Mouse (Mus musculus) kidney, adult 2 months (tissue): Measurements from ENCODE around the gene Ppp1r36. TPM values are rescaled to one million over a fixed set of nuclear protein-coding genes. Genes with fewer than 3 reads are reported as not detected.

Source experiments
- DNase-seq: peaks from one replicate; pipeline ENCODE4 v3.0.0; 2021
- H3K27ac ChIP-seq: fragments of 200-500 bp; 2 replicates; pipeline ENCODE4 v1.5.1; 2012; ENCODE audit warnings: low read depth, low read length, control low read depth, inconsistent platforms; ENCODE audit not compliant: insufficient read depth
- H3K27me3 ChIP-seq: fragments of 200-500 bp; replicated peaks from 2 replicates; pipeline ENCODE4 v1.6.1; 2012; ENCODE audit warnings: mild to moderate bottlenecking, moderate library complexity, low read length, inconsistent platforms; ENCODE audit not compliant: control insufficient read depth, insufficient read depth
- H3K36me3 ChIP-seq: fragments of 200-500 bp; 2 replicates; pipeline ENCODE4 v1.6.1; 2012; ENCODE audit warnings: mild to moderate bottlenecking, moderate library complexity, low read length, inconsistent platforms; ENCODE audit not compliant: control insufficient read depth, insufficient read depth
- H3K4me1 ChIP-seq: fragments of 200-500 bp; 2 replicates; pipeline ENCODE4 v1.6.1; 2011; ENCODE audit warnings: low read length; ENCODE audit not compliant: control insufficient read depth, insufficient read depth
- H3K4me3 ChIP-seq: fragments of 200-500 bp; 2 replicates; pipeline ENCODE4 v1.5.1; 2011; ENCODE audit warnings: mild to moderate bottlenecking, low read depth, low read length, control low read depth; ENCODE audit not compliant: insufficient read depth
- CTCF ChIP-seq: fragments of 200-500 bp; conservative IDR thresholded peaks from 2 replicates; pipeline ENCODE4 v1.5.1; 2011; ENCODE audit warnings: low read depth, mild to moderate bottlenecking, control low read depth, low read length, moderate library complexity, mixed read lengths; ENCODE audit not compliant: insufficient read depth, insufficient read length
- POLR2A ChIP-seq: fragments of 200-500 bp; IDR thresholded peaks from one replicate; pipeline ENCODE4 v1.6.1; 2011; ENCODE audit warnings: low read depth, low read length, control low read depth
- WGBS: fragments of 180-500 bp; shearing (Covaris S2); methylation state at CpG from one replicate; pipeline ENCODE4 v1.1.7; 2018; 5-methylcytosine and 5-hydroxymethylcytosine counted together
- polyA plus RNA-seq: library from polyadenylated mRNA; depleted of rRNA; stranded (reverse); fragments of >200 nt; gene quantifications from 2 replicates; pipeline ENCODE4 v1.2.3, GENCODE M21; 2012

The Ppp1r36 gene
- polyA plus RNA-seq, 1 experiment = 0.31 TPM

DNA sequence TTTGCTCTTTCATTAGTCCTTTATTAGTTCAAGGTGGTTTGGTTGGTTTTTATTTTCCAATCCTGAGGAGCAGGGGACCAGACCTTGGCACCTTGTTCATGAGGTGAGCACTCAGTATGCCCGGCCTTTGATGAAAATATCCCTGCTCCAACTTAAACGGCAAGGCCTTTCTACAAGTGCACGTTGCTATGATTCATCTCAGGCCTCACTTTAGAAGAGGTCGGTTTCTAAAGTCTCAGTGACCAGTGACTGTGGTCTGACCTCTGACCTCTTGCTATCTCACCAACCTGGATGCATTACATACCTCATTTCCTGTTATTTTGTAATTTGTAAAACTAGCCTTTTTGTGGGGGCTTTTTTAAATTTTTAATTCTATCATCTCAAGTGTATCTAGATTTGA, 8.2 kb upstream of the Ppp1r36 start:
- Histone ChIP-seq H3K4me1 (peaks cover 8% of the 10 kb centered on the region), H3K4me3 (no peak overlapping the region), H3K27me3 (no peaks in the 10 kb centered on the region), H3K27ac (no peak overlapping the region), H3K36me3 (no peaks in the 10 kb centered on the region)
- DNase-seq = no peak
- TF ChIP-seq CTCF (no peak), POLR2A (no peak)
- WGBS = 65% methylated on average over 4 of the region's 4 CpGs

DNA sequence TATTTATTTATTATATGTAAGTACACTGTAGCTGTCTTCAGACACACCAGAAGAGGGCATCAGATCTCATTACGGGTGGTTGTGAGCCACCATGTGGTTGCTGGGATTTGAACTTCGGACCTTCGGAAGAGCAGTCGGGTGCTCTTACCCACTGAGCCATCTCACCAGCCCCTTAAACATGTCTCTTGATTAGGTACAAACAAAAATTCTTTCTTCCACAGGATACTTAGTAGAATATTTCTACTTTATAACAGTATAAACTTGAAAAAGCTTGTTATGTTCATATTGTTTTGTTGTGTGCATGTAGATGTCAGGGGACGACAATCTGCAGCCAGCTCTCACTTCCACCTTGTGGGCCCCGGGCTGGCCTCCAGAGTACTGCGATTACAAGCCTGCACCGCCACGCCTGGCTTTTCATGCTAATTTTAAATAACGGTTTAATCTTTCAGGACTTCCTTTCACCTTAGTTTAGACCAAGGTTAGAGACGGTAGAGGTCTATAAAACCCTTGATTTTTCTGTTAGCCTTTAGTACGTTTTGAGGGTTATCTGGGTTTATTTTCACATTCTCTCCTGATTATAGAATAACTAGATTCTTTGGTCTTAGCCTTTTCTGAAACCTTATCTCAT, 1.8 kb upstream of the Ppp1r36 start:
- Histone ChIP-seq H3K27me3 (no peaks in the 10 kb centered on the region; the same call in 1 of the 2 replicates), H3K27ac (no peak overlapping the region), H3K36me3 (no peaks in the 10 kb centered on the region), H3K4me1 (0 out of 2 replicates have a peak, but pooled peaks cover 3% of the 10 kb centered on the region), H3K4me3 (no peak overlapping the region)
- DNase-seq = no peak
- TF ChIP-seq POLR2A (no peak), CTCF (no peak)
- WGBS = 85% methylated on average over 12 of the region's 12 CpGs

DNA sequence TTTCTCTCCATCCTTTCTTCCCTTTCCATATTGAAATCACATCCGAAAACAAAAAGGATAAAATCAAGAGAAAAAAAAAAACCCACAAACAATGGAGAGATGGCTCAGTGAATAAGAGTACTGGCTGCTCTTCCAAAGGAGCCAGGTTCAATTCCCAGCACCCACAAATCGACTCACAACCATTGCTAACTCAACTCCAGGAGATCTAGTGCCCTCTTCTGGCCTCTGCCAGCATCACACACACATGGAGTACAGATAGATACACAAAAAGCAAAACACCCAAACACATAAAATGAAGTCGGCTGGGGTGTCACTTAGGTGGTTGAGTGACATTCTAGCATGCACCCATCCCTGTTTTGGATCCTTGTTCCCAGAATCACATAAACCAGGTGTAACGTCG, 1.0 kb downstream of the Ppp1r36 start:
- H3K36me3 ChIP-seq = no peaks in the 10 kb centered on the region
- no peak for TF ChIP-seq CTCF
- no peak for DNase-seq
- H3K27ac ChIP-seq = no peak overlapping the region
- no peaks in the 10 kb centered on the region; the same call in 1 of the 2 replicates for H3K27me3 ChIP-seq
- whole genome bisulfite sequencing = 95% methylated on average over 5 of the region's 5 CpGs
- H3K4me1 ChIP-seq = 0 out of 2 replicates have a peak, but pooled peaks cover 3% of the 10 kb centered on the region
- H3K4me3 ChIP-seq = no peak overlapping the region

DNA sequence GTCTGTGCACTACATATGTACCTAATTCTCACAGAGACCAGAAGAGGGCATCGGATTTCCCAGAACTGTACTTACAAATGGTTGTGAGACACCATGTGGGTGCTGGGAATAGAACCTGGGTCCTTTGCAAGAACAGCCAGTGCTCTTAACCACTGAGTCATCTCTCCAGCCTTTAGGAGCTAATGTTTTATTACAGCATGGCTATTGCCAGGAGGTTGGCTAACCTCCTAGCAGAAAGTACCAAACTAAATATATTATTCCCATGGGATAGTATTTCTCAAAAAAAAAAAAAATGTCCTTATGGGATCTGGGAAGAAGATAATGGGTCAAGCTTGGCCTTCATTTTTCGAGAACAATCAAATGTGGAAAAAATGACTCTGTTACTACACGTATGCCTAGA, 7.9 kb downstream of the Ppp1r36 start:
- DNase-seq = no peak
- H3K27ac ChIP-seq = no peak overlapping the region
- no peaks in the 10 kb centered on the region for H3K36me3 ChIP-seq
- H3K27me3 ChIP-seq = no peaks in the 10 kb centered on the region; the same call in 1 of the 2 replicates
- H3K4me1 ChIP-seq = no peaks in the 10 kb centered on the region
- WGBS = 87% methylated on average over 3 of the region's 3 CpGs
- TF ChIP-seq POLR2A (no peak), CTCF (no peak)
- H3K4me3 ChIP-seq = no peak overlapping the region

DNA sequence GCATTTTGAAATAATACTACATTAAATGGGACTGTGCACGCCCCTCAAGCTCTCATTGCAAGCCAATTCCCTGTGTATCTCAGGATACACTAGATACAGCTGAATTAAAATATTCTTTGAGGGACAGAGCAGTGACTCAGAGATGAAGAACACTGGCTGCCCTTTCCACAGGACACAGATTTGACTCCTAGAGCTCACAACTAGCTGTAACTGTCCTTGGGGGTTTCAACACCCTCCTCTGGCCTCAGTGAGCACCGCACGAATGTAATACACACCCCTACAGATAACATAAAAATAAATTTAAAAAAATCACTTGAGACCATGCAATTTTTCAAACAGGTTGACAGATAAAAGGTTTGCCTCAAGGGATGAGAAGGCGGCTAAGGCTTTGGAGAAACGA, 10.2 kb downstream of the Ppp1r36 start:
- no peak for TF ChIP-seq POLR2A
- WGBS = 55% methylated on average over 5 of the region's 5 CpGs
- H3K27me3 ChIP-seq = no peaks in the 10 kb centered on the region; the same call in 1 of the 2 replicates
- H3K36me3 ChIP-seq = no peaks in the 10 kb centered on the region
- DNase-seq = no peak
- no peaks in the 10 kb centered on the region for H3K4me1 ChIP-seq
- H3K27ac ChIP-seq = no peak overlapping the region
- H3K4me3 ChIP-seq = no peak overlapping the region

DNA sequence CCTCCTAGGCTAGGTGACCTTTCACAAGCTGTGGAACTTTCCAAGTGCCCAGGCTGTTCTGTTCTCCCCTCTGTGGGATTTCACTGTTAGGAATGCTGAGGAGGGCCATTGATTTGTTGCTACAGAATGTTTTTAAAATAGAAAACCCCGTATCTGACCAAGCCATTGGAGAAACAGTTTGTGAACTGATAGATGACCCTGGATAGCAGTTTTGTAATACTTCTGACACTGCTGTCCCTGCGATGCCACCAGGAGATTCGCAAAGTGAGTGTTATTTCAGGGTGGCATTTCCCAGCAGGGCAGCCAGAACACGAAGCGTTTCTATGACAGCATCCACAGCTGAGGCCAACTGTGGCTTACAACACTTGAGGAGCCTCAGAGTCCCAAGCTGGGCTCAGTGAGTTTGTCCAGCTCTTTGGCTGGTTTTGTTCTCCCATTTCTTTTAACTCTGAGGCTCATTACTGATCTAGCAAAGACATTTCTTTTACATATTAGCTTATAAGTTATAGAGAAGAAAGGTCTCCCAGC, 13.6 kb downstream of the Ppp1r36 start:
- TF ChIP-seq CTCF (no peak), POLR2A (no peak)
- no peak overlapping the region for H3K27ac ChIP-seq
- no peaks in the 10 kb centered on the region for H3K4me1 ChIP-seq
- H3K27me3 ChIP-seq = no peaks in the 10 kb centered on the region
- WGBS = 56% methylated on average over 5 of the region's 5 CpGs
- H3K36me3 ChIP-seq = no peaks in the 10 kb centered on the region
- DNase-seq = no peak
- H3K4me3 ChIP-seq = no peak overlapping the region

DNA sequence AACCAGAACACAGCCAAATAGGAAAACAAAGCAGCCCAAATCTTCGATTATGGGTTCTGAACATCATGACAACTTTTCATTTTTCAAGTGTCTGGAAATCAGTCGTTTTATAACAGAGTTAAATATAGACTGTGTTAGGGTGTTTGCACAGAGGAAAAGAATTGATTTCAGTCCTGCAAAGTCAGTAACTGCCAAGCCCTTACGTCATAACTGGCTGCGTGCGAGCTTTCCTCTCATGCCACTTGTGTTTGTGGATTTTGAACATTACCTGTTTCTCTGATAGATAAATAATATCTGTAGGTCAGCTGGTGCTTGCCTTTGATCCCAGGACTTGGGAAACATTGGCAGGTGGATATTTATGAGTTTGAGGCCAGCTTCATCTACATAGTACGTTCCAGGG, 14.1 kb downstream of the Ppp1r36 start:
- WGBS = 85% methylated on average over 6 of the region's 6 CpGs
- Histone ChIP-seq H3K4me1 (no peaks in the 10 kb centered on the region), H3K36me3 (no peaks in the 10 kb centered on the region), H3K27me3 (no peaks in the 10 kb centered on the region), H3K4me3 (no peak overlapping the region), H3K27ac (no peak overlapping the region)
- no peak for TF ChIP-seq POLR2A
- TF ChIP-seq CTCF = no peak
- DNase-seq = no peak
